Mouse (Mus musculus): Measurements from ENCODE around the gene Sox13. TPM values are rescaled to one million over a fixed set of nuclear protein-coding genes. Genes with fewer than 3 reads are reported as not detected.

The Sox13 gene
- total RNA-seq, 2 experiments from 2014 or later = 18.5 to 23.2 TPM

DNA sequence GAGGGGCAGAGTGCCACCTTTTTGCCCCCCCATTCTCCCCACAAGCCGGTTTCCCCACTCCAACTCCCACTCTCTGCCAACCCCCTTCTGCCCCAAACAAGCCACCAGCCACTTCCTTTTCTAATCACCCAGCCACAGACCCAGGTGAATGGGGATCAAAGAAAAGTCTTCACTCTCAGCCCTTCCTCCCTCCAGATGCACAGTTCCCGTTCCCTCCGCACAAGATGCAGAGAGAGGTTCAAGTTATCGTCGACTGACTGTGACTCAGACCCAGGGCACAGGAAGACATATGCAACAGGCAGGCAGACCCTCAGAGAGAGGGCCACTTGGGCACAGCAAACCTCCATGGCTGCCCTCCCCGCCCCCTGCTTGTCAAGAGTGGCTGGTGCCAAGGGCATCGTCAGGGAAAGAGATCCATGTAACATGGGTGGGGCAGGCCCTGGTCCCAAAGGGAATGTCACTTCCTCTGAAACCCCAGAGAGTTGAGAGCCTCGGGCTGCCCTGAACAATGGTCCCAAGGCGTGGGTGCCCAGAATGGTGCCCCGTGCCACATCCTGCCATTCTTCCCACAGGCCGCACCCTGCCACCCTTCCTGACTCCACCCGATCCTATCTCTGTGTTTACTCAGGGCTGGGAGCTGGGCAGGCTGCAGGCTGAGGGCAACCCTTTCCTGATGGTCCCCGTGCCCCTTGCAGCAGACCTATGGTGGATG, 24.0 kb downstream of the Sox13 start:
- DNase-seq = no peak

DNA sequence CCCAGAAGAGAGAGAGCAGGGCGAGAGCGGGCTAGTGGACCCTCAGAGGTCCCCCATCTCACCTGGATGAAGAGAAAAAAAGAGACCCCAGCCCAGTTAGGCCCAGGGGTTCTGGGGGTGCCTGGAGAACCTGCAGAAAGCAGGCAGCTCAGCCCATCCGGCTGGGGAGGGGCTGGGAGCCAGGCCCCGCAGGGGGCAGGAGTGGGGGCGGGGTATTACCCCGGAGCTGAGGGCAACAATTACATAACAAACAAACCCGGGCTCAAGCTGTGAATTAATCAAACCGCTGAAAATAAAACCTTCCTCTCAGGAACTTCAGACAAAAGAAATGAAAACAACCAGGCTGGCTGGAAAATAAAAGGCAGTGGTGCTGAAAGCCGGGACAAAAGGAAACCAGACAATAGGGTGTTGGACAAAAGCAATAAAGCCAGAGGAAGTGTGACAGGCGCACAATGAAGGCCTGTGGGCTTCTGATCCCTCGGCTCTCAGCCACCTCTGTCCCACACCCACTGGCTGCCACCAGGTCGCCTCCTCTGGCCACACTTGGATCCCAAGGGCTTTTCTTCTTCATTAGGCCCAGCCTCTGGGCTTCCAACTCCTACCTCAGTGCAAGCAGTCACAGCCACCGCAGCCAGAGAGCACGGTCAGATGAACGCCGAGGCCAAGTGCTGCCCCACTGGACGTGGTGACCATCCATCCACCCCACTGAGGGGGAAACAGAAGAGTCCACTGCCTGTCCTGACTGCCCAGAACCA, 26.5 kb downstream of the Sox13 start:
- DNase-seq = peak; percentile 29

DNA sequence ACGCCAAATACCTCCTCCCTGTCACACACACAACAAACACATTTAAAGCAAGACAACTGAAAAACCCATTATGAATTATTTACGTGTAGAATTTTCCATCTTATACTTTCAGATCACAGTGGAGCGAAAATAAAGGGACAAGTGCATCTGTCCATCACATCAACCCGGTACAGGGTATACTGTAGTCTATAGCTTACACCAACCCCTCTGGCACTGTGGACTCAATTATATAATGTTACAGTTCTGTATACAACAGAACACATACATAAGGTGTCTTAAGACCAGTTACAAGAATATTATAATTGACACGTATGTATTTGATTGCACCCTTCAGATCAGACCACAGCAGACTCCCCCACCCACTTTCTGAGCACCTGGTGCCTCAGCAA, 27.1 kb downstream of the Sox13 start:
- DNase-seq = no peak

DNA sequence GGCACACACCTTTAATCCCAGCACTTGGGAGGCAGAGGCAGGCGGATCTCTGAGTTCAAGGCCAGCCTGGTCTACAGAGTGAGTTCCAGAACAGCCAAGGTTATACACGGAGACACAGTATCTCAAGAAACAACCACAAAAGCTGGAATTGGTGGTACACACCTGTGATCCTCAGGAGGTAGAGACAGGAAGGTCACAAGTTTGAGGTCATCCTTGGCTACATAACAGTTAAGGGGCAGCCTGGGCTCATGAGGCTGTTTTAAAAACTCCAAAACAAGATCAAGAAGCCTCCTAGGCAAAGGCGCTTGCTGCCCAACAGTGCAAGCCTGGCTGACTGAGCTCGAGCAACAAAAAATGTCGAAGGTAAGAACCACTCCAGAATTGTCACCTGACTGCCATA, 27.5 kb downstream of the Sox13 start:
- DNase-seq = no peak

GRCm38 (mm10) chr1:133394702-133395101, 29.5 kb downstream of the Sox13 start:
- DNase-seq = no peak

DNA sequence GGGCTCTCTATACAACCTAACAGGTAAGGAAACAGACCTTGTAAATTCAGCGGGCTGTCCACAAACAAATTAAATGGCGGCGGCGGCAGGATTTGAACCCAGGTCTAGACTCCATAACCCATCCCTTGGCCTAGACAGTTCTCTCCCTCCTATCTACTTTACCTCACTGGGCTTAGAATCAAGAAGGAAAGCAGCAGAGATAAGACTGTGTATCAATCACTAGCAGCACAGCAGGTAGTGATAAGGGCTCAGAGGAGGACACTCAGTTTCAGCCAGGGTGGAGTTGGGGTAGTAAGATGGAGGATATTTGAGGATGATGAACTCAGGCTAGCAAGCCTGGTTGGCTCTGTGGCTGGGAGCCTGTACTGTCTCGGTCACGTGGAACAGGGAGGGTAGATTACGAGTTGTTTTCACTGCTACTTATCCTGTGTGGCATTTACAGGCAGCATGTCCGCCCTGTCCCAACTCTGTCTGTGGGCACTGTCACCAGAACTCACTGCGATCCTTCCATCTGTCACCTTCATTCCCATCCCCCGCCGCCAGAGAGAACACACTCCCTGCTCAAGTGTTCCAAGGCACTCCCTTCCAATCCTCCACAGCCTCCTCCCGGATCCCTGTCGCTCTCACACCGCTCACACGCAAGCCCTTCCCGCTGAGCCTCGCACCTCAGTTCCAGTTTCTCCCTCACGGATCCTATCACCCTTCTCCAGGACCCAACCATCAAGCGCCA, 36.5 kb downstream of the Sox13 start:
- no peak for DNase-seq

- DNase-seq = no peak
Measured at GRCm38 (mm10) chr1:133386209-133386608, 38.0 kb downstream of the Sox13 start.

DNA sequence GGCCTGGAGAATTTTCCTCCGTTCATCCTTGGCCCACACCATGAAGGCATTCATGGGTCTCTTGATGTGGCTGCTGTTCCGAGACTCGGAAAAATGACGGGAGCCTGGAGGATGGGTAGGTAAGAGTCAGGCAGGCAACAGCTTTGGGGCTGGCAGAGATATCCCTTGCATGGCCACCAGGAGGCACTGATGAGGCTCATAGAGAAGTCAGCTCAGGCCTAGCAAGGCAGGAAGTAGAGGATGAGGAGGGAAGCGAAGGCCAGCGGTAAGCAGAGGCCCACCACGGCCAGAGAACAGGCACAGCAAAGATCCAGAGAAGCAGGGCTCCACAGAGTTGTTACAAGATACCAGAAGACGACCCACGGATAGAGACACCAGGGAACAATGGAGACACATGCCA, 38.7 kb downstream of the Sox13 start:
- DNase-seq = peak; percentile 82

- DNase-seq = no peak
Measured at GRCm38 (mm10) chr1:133383157-133383783, 40.9 kb downstream of the Sox13 start.

DNA sequence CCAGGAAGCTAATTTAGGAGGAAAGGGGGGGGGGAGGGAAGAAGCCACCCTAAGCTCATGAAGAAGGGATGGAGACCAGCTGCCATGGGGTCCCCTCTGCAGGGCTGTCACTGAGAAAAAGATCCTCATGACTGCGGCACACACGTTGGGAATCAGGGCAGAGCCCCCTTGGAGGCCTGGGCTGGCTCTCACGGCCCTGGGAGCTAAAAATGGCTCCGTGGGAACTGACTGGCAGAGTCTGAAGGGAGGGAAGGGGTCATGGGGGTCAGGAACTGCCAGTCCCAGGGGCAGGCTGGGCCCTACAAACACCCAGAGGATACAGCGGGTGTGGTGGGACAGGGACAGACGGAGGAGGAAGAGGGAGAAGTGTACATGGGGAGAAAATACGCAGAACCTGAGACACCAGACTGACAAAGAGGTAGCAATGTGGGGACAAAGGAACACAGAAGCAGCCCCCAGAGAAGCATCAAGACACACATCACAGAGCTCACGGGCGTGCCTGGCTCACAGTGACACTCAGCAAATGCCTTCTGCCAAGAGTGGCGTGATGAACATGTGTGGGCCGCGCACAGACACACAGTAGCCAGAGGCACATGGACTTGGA, 41.5 kb downstream of the Sox13 start:
- DNase-seq = no peak

DNA sequence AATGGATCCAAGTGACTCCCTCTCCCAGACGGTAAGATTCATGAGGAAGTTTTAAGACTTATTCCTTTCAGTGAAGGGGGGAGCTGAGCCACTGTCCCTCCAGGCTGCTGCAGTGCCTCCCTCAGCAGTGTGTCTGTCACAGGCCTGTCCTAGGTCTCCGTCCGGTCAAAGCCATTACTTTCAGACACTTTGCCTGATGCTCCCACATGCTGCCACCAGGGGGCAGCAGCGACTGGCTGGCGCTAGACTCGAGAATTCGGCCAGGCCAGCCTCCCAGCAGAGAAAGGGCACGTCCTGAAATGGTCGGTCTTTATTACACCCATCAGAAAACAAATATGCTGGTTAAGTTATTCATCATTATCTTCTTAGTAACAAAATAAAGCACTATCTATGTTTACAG, 42.2 kb downstream of the Sox13 start:
- peak; percentile 90 for DNase-seq

DNA sequence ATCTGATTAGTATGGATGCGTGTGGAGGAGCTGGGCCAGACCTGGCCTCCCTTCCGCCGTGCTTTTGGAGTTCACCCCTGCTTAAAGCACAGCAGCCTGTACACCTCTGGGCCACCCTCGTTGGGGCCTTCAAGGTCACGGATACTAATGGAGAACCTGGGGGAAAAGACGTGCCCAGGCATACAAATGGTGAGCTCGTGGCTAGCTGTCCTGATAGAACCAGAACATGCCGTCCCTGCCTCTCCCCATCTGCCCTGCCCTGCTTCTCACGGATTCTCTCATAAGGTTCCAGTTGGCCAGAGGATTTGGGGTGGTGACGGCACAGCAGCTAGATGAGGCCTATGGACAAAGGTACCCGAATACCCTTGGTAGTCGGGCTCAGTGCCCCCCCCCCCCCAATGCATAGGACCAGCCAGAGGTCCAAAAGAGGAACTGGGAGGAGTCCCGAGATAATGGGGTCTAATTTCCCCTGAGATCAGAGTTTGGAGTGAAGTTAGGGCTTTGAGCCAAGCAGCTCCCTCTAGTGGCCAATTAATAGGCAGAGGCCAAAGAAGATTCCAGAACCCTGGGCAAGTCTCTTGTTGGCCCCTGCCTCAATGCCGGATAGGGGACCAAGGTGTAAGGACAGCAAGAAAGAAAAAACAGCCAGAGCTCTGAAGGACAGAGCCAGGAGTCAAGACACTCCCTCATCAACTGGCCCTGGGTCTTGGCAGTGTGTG, 43.7 kb downstream of the Sox13 start:
- DNase-seq = peak; percentile 55

- no peak for DNase-seq
Measured at GRCm38 (mm10) chr1:133379986-133380320, 44.2 kb downstream of the Sox13 start.

DNA sequence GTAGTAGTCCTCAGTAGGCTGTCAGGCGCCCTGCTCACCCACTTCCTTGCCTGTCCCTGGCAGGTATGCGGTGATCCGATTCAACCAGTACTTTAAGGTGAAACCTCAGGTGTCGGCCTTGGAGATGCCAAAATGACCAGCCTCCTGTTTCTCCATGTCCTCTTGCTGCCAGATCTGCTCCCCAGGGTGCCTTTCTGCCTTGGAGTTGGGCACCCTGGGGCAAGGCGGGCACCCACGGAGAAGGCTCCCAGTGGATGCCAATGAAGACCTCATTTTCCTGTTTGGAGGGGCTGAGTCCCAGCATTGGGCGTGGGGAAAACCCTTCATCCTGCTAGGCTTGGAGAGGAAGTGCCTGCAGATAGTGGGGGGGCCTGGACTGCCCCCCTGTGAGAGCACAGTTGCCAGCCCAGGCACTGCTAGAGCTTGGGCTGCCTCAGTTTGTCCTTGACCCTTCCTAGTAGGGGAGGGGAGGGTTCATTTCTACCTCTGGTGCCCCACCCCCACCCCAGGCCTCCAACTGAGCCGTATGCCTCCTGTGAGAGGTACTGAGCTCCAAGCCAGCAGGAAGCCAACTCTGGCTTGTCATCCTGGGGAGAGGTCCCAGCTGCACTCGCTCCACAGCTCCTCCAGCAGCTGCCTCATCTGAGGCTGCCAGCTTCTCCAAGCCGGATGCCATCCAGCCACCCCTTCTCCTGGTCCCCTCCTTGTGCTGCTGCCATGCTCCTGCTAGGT, 44.8 kb downstream of the Sox13 start:
- no peak for DNase-seq

DNA sequence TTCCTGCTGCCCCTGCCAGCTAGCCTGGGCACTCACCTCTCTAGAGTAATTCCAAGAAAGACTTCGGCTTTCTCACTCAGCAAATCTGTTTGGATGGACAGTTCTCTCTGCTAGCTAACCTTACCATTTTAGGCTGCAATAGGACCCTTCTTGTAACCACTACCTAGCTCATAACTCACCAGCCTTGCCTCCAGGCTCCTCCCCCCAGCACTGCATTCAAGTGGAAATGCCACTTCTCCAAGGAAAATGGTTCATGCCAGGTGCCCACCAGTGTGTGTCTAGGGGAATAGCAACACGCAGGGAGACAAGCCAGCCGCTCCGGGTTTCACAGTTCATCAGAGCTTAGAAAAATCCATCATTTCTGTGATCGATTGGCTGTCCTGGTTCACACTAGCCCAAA, 46.6 kb downstream of the Sox13 start:
- DNase-seq = no peak

- DNase-seq = no peak
Measured at GRCm38 (mm10) chr1:133375696-133376346, 48.4 kb downstream of the Sox13 start.

DNA sequence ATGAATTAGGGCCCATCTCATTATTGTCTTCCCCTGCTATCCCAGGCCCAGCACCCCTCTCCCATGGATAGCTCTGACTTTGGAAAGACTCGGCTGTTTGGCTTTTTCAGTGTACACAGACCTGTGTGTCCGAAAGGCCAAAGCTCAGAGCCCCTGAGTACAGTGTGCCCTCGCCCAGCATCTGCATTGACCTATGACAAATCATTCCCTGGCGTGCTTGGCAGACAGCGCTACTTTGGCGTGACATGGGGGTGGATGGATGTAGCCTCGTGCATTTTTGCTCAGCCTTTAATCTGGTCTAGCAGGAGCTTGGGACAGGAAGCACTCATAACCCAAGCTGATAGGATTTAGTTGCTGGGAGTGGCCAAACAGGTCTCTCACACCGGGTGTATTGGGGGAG, 52.1 kb downstream of the Sox13 start:
- peak; percentile 60 for DNase-seq

GRCm38 (mm10) chr1:133371431-133371830, 52.7 kb downstream of the Sox13 start:
- DNase-seq = no peak

- no peak for DNase-seq
Measured at GRCm38 (mm10) chr1:133370352-133370751, 53.8 kb downstream of the Sox13 start.

GRCm38 (mm10) chr1:133368644-133369043, 55.5 kb downstream of the Sox13 start:
- peak; percentile 45 for DNase-seq
